Mouse (Mus musculus): ENCODE data around the gene Stard9.

Gene Stard9

DNA sequence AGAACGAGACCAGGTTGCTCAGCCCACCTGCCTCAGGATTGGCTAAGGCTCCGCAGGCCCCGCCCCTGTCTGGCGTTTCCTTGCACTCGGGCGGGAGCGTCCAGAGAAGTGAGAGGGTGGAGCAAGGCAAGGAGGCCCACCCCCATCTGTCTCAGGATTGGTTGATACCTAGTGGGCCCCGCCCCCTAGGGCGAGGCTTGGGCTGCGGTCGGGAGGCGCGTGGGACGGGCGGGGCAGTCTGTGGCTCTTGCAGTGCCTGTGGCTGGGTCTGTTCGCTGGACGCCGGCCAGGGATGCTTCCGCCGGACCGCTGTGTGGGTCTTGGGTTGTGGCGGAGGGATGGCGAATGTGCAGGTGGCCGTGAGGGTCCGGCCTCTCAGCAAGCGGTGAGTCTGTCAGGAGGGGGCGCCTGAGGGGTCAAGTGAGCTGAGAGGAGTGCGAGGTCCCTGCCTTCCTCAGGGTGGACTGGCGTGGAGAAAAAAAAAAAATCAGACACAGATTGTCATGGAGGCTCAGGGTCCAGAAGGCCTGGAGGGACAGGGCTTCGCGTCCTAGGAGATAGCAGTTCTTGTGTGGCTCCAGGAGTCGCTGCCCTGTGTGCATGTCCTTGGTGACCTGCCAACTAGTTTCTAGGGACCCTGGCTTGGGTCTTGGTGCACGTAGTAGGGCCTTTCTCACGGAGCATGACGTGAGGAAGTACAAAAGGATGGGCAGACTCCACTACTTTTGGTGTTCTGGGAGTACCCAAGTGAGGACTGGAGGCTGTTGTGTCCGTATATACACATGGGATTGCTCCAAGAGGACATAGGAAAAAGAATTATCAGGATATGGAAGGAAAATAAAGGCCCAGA is at the start of gene Stard9:
Stard9 (plus strand) TSS at position 236 of the 850 bp plus-strand sequence.
- peak; percentile 99 for DNase-seq (ENCODE audit: low spot score)

DNA sequence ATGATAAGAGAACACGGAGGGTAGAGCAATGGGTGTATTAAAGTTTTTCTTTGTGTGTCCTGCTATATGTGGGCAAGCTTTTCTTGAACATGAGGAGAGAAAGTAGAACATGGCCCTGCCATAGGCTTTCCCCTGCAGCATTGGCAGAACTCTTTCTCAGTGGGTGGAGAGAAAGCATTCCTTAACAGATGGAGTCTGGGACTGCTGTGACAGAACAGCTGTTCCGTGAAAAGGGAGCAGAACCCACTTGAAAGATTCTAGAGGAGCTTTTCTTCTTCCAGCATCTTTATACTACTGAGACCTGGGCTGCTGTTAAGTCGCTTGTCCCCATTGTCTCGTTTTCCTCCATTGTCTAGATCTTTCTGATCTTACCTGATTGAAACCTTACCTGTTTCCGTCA is 39.2 kb upstream of the Stard9 start:
- DNase-seq (ENCODE audit: low spot score), result no peak

DNA sequence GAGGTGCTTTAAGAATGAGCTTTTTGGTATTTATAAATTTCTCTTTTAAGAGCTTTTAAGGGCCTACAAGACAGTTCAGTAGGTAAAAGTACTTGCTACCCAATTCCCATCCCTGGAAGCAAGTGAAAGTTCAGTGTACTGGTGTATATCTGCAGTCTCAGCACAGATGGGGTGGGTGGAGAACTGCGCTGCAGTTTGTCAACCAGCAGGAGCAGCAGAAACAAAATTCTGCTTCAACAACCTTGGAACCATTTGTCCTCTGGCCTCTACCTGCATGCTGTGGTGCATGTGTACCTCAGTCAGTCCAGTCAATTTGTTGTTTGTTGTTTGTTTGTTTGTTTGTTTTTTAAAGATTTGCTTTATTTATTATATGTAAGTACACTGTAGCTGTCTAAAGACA is 36.7 kb upstream of the Stard9 start:
- DNase-seq (ENCODE audit: low spot score), result no peak

DNA sequence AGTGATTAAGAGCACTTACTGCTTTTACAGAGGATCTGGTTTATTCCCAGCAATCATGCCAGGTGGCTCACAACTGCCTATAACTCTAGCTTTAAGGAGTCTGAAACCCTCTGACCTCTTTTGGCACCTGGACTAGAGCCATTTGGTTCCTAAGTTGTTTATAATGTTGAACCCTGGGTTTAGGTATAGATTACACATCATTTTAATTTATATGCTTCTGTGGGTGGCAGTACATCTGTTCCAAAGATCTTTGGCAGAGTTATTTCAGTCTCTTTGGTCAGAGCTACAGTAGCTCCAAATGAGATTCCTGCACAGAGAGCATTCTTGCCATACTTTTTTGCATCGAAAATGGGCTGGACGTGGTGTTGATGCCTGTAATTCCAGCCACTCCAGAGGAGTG is 31.2 kb upstream of the Stard9 start:
- DNase-seq (ENCODE audit: low spot score), result no peak

DNA sequence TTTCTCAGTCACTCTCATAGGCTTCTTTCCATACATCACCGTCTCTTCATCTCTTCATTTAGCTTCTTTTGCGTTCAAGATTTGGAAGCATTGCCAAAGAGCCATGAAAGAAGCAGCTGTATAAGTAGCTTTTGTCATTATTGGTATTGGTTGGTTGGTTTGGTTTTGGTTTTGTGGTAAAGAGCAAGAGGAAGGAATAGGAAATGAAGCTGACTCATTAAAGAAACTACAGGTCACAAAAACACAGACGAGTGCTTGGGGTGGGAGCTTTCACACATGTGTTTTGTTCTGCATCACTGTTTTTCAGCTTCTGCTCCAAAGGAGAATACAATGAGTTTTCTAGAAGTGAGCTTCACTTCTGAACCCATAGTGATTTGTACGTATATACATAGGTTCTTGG is 29.4 kb upstream of the Stard9 start:
- DNase-seq (ENCODE audit: low spot score), result no peak

DNA sequence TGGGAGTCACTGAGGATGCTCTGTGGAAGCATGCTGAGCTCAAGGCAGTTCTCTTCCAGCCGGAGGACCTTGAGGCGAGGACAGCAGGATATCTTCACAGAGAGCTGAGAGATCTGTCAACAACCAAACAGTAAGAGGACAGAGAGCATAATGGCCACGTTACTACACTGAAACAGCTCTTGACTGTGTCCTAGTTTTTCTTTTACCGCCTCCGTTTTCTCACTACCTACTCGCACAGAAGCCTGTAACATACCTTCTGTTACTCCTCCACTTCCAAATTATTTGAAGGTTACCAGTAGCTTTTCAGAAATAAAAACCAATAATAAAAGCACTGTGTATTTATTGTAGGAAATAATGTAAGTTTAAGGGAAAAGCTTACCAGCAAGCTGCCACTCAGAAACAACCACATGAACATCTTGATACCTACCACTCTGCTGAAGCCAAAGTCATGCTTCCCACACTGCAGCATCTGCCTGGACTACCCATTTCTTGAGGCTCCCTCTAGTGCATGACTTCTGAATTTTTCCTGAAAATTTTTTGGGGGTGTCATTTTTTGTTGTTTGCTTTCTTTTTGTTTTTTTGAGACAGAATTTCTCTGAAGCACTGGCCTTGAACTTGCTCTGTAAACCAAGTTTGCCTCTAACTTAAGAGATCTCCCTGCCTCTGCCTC is 22.8 kb upstream of the Stard9 start:
- no peak for DNase-seq (ENCODE audit: low spot score)

DNA sequence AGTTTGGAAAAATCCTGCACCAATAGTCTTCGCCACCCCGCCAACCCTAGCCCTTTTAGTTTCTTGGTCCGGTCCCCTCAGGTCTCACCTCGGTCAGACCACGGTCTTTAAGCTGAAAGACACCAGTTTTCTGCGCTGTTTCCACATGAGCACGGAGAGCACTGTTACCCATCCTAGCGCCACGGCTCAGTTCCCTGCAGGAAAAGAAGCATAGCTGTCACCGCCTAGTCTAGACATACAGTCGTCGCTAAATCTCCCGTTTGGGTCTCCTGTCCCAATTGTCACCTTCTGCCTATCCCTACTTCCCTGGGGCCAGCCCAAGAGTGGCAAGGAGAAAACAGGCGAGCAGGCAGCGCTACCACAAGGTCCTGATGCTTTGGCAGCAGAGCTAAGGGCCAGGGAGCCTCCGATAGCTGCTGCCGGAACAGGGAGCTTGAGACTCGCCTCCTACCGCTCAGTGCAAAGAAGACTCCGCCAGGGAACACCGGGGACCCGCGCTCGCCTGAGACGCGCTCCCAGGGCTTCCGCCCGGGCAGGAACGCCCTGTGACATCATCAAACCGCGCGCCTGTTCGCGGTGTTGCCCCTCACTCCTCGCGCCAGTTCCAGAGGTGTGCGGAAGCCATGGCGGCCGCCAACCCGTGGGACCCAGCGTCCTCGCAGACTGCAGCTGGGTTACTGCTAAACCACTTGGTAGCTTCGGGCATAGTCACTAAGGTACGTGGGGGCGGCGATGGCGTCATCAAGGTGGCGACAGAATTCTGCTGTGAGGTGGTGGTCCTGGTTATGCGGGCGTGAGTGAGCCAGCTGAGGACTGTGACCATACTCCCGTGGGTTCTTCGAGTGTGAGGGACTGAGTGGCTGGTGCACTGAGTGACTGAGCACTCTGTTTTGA is 19.8 kb upstream of the Stard9 start, which contains the start of the genes Haus2 and Lrrc57:
Haus2 (plus strand) TSS at position 554 of the 894 bp plus-strand sequence.
Lrrc57 (minus strand) TSS at position 691 of the 894 bp plus-strand sequence.
- peak; percentile 87 for DNase-seq (ENCODE audit: low spot score)

DNA sequence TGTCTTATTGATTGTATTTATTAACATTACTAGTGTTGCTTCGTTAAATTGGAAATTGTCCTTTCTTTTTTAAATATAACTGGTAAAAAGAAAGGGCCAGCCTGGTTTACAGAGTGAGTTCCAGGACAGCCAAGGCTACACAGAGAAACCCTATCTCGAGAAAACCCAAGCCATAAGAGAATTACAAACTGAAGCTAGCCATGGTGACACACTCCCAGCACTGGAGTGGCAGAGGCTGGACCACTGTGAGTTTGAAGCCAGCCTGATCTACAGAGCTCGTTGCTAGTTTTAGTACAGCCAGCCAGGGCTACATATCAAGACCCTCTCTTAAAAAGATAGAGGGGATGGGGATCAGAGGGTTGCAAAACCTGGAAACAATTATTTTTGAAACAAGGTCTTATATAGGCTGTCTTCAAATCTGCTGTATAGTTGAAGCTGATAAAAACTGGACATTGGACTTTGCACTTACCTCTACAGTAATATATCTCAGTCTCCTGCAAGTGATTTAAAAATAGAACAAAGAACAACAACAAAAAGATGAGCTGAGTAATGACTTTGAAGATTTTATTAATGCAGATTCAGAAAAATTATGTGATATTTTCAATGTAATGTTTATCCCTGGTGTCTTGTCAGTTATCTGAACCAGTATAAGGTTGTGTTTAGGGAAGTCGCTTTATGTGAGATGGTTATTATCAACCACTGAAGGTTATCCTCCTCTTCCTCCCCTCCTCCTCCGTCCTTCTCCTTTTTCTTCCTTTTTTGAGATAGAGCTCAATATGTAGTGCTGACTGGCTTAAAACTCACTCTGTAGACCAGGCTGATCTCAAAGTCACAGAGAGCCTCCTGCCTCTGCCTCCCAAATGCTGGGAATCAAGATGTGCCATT is 12.4 kb upstream of the Stard9 start:
- no peak for DNase-seq (ENCODE audit: low spot score)

DNA sequence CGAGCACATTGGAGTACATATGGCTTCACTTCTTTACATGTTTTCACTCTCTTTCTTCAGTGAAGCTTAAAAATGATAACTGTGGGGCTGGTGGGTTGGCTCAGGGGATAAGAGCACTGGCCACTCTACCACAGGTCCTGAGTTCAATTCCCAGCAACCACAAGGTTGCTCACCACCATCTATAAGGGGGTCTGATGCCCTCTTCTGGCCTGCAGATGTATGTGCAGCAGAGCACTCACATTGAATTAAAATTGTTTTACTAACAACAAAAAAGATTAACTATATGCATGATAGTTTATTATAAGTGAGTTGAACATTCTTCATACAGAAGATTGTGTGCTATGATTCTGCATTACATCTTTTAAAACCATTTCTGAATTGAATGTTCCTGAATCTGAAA is 9.4 kb upstream of the Stard9 start:
- no peak for DNase-seq (ENCODE audit: low spot score)

DNA sequence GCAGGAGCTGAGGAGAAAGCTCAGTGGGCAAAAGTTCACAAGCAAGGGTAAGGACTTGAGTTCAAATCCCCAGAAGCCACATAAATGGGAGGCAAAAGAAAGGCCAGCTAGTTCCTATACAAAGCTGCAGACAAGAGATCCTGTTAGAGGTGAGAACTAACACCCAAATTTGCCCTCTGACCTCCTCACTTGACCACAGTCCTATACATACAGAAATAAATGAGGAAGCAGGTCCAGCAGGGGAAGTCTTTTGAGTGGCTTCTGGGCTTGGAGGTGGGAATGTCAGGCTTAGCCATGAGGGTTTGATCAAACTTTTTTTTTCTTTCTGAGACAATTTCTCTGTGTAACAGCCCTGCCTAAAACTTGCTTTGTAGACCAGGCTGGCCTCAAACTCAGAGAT is 6.0 kb upstream of the Stard9 start:
- DNase-seq (ENCODE audit: low spot score), result no peak

DNA sequence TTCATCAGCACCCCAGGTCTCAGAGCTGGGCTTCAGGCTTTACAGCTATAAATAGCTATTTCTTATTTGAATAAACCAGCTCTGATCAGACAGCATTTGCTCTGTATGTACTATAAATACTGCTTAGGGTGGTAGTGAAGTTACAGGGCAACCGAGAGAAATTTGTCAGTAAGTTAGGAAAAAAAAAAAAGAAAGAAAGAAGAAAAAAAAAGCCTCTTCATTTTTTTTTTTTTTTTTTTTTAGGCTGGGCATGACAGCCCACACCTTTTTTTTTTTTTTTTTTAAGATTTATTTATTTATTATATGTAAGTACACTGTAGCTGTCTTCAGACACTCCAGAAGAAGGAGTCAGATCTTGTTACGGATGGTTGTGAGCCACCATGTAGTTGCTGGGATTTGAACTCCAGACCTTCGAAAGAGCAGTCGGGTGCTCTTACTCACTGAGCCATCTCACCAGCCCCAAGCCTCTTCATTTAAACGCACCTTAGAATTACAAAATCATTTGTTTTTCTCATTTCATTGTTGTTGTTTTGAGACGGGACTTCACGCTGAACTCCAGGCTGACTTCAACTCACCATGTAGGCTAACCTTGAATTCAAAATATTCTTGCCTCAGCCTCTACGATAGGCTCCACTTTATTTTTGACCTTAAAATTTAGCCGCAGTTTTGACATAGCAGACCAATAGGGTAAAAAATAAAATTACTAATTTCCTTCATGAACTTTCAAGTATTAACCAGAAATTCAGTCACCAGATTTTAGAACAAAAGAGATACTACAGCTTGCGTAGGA is 650 bp upstream of the Stard9 start:
- DNase-seq (ENCODE audit: low spot score), result no peak

DNA sequence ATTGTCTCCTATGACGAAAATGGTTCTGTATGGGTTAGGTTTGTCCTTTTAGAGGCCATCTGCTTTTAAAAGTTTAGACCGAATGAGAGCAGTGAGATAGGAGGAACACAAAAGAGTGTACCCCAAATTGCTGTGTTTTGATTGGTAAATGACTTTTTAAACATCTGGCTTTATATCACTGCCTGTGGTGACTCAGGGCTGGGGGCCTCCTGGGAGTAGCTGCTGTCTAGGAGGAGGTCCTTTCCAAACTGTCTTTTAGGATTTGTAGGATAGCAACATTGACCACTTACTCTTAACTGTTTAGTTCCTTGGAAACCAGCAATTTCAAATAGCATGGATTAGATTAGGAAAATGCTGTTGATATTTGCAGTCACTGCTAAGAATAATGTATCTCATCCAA is 1.3 kb downstream of the Stard9 start:
- DNase-seq (ENCODE audit: low spot score), result no peak

DNA sequence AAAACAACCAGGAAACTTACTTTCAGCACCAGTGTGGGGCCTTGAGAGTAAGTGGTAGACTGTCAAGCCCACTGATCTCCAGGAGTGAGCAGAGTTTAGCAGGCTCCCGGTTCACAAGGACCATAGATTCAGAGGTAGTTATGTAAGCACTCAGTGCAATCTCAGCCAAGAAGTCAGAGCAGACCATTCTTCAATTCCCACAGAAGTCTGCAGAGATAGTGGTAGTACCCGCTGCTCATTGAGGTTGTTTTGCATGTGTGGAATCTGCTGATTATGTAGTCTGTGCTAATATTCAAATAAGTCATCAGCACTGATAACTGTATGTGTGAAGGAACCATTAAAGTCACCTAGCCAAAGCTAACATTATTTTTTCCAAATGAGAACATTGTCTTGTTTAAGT is 1.7 kb downstream of the Stard9 start:
- no peak for DNase-seq (ENCODE audit: low spot score)

DNA sequence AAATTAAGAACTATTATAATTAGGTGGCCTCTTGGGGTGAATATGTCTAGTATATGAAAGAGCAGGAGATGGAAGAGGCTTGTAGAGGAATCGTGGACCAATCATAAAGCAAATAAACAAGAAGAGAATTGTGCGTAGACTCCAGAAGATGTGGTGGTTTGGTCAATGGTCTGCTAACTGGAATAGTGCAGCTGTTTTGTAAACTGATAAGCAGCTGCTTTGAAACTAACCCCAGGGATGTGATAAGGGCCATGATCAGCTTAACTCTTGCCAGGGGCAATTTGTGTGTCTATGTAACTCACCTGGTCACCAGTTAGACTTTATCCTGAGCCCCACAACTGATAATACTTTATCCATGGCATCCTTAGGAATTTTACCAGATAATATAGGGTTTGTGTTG is 2.6 kb downstream of the Stard9 start:
- peak; percentile 75 for DNase-seq (ENCODE audit: low spot score)

DNA sequence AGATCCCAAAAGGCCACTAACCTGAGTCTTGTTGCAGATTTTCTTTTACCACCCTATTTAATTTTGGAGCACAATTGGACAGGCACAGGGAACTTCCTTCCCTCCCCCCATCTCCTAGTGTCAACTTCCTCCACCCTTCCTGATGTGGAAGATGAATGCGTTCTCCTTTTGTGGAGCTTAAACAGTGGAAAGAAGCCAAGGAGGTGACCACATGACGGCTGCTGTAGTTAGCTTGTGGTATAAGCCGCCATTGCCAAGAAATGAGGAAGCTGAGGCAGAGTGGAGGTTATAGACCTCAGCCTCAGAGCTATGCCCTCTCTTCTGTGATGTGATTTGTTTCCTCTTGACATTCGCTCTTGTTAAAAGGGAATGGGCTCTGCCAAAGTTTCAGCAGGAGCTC is 3.0 kb downstream of the Stard9 start:
- DNase-seq (ENCODE audit: low spot score), result no peak

DNA sequence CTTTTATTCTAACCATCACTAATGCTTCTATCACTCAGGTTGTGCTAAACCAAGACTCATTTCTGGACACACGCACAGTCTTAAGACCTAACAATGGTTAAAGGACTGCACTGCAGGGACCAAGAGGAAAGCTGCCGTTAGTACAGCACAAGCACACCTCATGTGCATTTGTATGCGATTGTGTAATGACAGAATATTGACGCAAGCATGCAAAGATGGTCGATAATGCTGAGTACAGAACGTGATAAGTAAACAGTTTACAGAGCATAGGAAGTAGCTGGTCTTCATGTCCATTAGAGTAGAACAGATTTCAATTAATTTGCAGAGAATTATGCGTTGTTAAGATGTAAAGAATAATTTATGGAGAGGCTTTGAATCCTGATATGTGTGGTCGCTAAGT is 11.9 kb downstream of the Stard9 start:
- DNase-seq (ENCODE audit: low spot score), result no peak

DNA sequence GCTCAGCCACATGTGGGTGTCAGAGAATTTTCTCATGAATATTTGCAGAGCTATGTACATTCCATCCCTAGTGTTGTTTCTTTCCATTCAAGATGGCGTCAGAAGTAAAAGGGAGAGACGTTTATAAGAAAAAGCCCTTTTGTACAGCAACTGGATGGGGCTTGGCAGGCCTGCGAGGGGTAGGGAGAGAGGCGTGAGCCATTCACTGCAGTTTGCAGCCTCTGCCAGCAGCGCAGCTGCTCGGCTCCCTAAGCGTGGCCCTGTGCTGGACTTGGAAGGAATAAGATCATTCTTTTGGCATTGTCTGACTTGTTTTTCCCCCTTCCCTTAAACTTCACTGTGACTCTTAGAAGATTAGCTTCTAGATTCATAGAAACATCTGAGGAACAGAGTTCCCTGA is 14.9 kb downstream of the Stard9 start:
- DNase-seq (ENCODE audit: low spot score), result no peak

DNA sequence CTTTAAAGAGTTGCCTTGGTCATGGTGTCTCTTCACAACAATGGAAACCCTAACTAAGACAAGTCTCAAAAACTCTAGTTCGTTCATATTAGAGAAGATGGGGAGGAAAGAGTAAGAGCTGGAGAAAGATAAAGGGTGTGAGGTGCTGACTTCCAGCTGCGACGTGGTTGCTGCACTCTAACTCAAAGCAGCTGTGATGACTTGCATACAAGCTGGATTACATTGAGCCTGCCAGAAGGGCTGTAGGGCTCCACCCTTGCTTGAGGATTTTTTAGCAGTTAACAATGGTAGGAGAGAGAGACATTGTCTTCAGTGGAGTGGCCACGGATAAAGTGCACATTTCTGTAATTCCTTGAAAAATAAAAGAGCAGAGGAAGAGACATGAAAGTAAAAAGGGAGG is 17.9 kb downstream of the Stard9 start:
- no peak for DNase-seq (ENCODE audit: low spot score)

DNA sequence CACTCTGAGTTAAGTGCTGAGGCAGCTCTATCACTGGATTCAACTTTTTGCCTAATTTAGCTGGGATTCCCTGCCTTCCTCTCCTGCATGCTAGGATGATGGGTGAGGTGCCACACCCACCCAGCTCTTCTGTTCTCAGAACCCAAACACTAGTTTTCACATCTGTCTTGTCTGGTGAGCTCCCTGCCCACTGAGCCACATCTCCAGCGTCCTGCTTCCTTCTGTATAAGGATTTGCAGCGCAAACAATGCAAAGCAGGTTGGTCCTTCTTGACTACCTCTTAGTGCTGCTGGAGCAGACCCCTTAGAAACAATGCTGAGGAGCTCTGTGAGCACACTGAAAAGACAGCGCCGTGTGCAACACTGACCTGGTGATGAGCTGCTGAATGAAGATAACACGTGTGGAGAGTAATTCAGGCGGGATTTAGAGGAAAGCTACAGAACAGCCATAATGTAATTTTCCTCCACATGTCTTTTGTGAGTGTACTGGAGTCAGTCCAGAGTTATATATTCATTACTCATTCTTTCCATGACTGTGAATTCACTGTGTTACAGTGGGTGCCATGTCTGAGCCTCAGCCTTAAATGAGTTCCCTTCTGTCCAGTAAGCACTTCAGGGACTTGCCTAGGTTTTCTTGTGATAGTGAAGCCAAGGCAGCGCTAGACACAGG is 23.5 kb downstream of the Stard9 start:
- no peak for DNase-seq (ENCODE audit: low spot score)

DNA sequence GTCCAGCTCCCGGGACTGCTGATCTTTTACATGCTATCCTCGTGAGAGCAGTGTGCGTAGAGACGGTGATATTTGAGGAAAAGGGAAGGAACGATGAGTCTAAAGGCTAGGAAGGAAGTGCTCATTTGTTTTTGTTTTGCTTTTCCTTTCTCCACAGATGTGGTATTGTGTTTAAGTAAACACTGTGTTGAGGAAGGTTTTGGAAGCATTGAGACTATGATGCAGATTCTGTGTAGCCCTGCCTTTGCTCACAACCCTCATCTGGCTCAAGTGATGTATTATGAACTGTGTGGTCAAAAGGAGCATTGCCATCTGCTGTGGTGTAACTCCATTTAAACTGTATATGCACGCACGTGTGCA is 24.0 kb downstream of the Stard9 start:
- no peak for DNase-seq (ENCODE audit: low spot score)
